Mouse (Mus musculus): ENCODE measurements around the gene Ppp6r1. TPM values are rescaled to one million over a fixed set of nuclear protein-coding genes. Genes with fewer than 3 reads are reported as not detected.

Gene Ppp6r1
- polyA plus RNA-seq, 1 experiment from 2014 or later, result 9.2 TPM

GRCm38 (mm10) chr7:4674114-4674731 is 15.4 kb upstream of the Ppp6r1 start:
- H3K27ac ChIP-seq, result no peak overlapping the region
- no peak overlapping the region for H3K4me2 ChIP-seq
- H3K36me3 ChIP-seq, result peaks cover 20% of the 10 kb centered on the region
- no peak overlapping the region for H3K9ac ChIP-seq
- ATAC-seq (ENCODE audit: borderline replicate concordance, extremely low read depth, low FRiP score, low TSS enrichment), result no peak
- H3K4me1 ChIP-seq, result peaks cover 6% of the 10 kb centered on the region; the same call in 1 of the 2 replicates
- no peaks in the 10 kb centered on the region for H3K27me3 ChIP-seq
- H3K9me3 ChIP-seq, result no peaks in the 10 kb centered on the region
- H3K4me3 ChIP-seq, result no peak overlapping the region
- 87% methylated on average over 12 of the region's 12 CpGs for WGBS

GRCm38 (mm10) chr7:4671956-4672355 is 13.1 kb upstream of the Ppp6r1 start:
- Histone ChIP-seq H3K9ac (no peak overlapping the region), H3K4me3 (no peak overlapping the region), H3K4me2 (no peak overlapping the region), H3K36me3 (peaks cover 30% of the 10 kb centered on the region), H3K4me1 (peaks cover 6% of the 10 kb centered on the region; the same call in 1 of the 2 replicates), H3K27me3 (no peaks in the 10 kb centered on the region), H3K27ac (peak overlapping the region; percentile 64), H3K9me3 (no peaks in the 10 kb centered on the region)
- 53% methylated on average over 4 of the region's 4 CpGs for WGBS
- peak; percentile 88 for ATAC-seq (ENCODE audit: borderline replicate concordance, extremely low read depth, low FRiP score, low TSS enrichment)

DNA sequence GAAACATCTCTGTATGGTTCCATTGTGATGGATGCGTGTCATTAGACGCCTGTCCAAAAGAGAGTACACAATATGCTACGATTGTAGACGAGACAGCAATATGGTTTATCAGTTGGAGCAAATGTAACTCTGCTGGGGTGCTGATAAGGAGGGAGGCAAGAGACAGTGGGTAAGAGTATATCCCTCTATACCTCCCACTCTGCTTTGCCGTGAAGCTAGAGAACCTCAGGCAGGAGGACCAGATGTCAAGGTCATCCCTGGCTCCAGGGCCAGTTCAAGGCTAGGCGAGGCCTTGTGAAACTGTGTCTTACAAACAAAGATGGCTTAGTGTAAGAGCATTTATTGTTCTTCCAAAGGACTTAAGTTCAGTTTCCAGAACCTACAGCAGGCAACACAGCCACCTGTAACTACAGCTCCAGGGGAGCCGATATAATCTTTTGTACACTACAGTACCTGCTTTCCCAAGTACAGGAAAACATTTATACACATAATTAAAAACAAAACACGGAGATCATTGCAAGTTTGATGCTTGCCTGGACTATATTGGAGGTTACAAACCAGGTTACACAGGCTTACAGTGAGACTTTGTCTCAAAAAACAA is 11.9 kb upstream of the Ppp6r1 start:
- Histone ChIP-seq H3K36me3 (peaks cover 34% of the 10 kb centered on the region), H3K9me3 (no peaks in the 10 kb centered on the region), H3K4me3 (no peak overlapping the region), H3K27ac (no peak overlapping the region), H3K4me2 (no peak overlapping the region), H3K27me3 (no peaks in the 10 kb centered on the region), H3K9ac (no peak overlapping the region), H3K4me1 (peaks cover 6% of the 10 kb centered on the region; the same call in 1 of the 2 replicates)
- WGBS, result 88% methylated on average over 8 of the region's 8 CpGs
- ATAC-seq (ENCODE audit: borderline replicate concordance, extremely low read depth, low FRiP score, low TSS enrichment), result no peak

DNA sequence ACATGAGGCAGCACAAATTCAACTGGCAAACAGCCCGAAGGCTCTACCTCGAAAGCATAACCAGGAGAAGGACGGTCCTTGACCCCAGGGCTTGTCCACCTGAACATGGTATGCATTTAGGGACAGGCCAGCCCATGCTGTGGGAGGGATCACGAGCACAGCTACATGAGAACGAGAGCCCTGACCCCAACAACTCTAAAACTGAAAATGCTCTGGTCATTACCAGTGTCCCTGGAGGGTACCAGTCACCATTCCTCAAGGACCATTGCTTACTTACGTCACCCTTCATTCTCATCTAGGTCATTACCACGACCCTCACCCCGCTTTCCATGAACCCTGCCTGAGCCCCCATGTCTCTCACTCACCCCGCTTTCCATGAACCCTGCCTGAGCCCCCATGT is 10.3 kb upstream of the Ppp6r1 start:
- Histone ChIP-seq H3K4me3 (no peak overlapping the region), H3K4me2 (no peak overlapping the region), H3K9ac (no peak overlapping the region), H3K9me3 (no peaks in the 10 kb centered on the region), H3K4me1 (peaks cover 6% of the 10 kb centered on the region; the same call in 1 of the 2 replicates), H3K27me3 (no peaks in the 10 kb centered on the region), H3K27ac (no peak overlapping the region), H3K36me3 (peaks cover 33% of the 10 kb centered on the region)
- WGBS, result 96% methylated on average over 9 of the region's 9 CpGs
- no peak for ATAC-seq (ENCODE audit: borderline replicate concordance, extremely low read depth, low FRiP score, low TSS enrichment)

GRCm38 (mm10) chr7:4668506-4668905 is 9.7 kb upstream of the Ppp6r1 start:
- 91% methylated on average over 8 of the region's 8 CpGs for WGBS
- no peak overlapping the region for H3K4me2 ChIP-seq
- peaks cover 38% of the 10 kb centered on the region for H3K36me3 ChIP-seq
- no peaks in the 10 kb centered on the region for H3K9me3 ChIP-seq
- no peak overlapping the region for H3K4me3 ChIP-seq
- no peak for ATAC-seq (ENCODE audit: borderline replicate concordance, extremely low read depth, low FRiP score, low TSS enrichment)
- H3K4me1 ChIP-seq, result peaks cover 6% of the 10 kb centered on the region; the same call in 1 of the 2 replicates
- no peaks in the 10 kb centered on the region for H3K27me3 ChIP-seq
- no peak overlapping the region for H3K27ac ChIP-seq
- H3K9ac ChIP-seq, result no peak overlapping the region

GRCm38 (mm10) chr7:4666871-4667270 is 8.1 kb upstream of the Ppp6r1 start:
- no peak overlapping the region for H3K4me2 ChIP-seq
- no peak overlapping the region for H3K4me3 ChIP-seq
- no peaks in the 10 kb centered on the region for H3K9me3 ChIP-seq
- 97% methylated on average over 5 of the region's 5 CpGs for WGBS
- H3K36me3 ChIP-seq, result peaks cover 42% of the 10 kb centered on the region
- H3K27ac ChIP-seq, result no peak overlapping the region
- no peak for ATAC-seq (ENCODE audit: borderline replicate concordance, extremely low read depth, low FRiP score, low TSS enrichment)
- H3K4me1 ChIP-seq, result peaks cover 6% of the 10 kb centered on the region; the same call in 1 of the 2 replicates
- no peaks in the 10 kb centered on the region for H3K27me3 ChIP-seq
- no peak overlapping the region for H3K9ac ChIP-seq

GRCm38 (mm10) chr7:4663742-4664141 is 4.9 kb upstream of the Ppp6r1 start:
- Histone ChIP-seq H3K4me1 (peaks cover 12% of the 10 kb centered on the region), H3K4me3 (no peak overlapping the region), H3K36me3 (peaks cover 31% of the 10 kb centered on the region), H3K9ac (no peak overlapping the region), H3K27me3 (no peaks in the 10 kb centered on the region), H3K4me2 (no peak overlapping the region), H3K27ac (no peak overlapping the region), H3K9me3 (no peaks in the 10 kb centered on the region)
- no peak for ATAC-seq (ENCODE audit: borderline replicate concordance, extremely low read depth, low FRiP score, low TSS enrichment)
- WGBS, result 81% methylated on average over 2 of the region's 2 CpGs

- ATAC-seq (ENCODE audit: borderline replicate concordance, extremely low read depth, low FRiP score, low TSS enrichment), result no peak
- no peak overlapping the region for H3K4me2 ChIP-seq
- 67% methylated on average over 8 of the region's 8 CpGs for WGBS
- H3K27me3 ChIP-seq, result no peaks in the 10 kb centered on the region
- no peaks in the 10 kb centered on the region for H3K9me3 ChIP-seq
- peaks cover 26% of the 10 kb centered on the region for H3K36me3 ChIP-seq
- peaks cover 12% of the 10 kb centered on the region for H3K4me1 ChIP-seq
- H3K27ac ChIP-seq, result no peak overlapping the region
- H3K4me3 ChIP-seq, result no peak overlapping the region
- H3K9ac ChIP-seq, result no peak overlapping the region
Measured at GRCm38 (mm10) chr7:4663179-4663578, 4.4 kb upstream of the Ppp6r1 start.

DNA sequence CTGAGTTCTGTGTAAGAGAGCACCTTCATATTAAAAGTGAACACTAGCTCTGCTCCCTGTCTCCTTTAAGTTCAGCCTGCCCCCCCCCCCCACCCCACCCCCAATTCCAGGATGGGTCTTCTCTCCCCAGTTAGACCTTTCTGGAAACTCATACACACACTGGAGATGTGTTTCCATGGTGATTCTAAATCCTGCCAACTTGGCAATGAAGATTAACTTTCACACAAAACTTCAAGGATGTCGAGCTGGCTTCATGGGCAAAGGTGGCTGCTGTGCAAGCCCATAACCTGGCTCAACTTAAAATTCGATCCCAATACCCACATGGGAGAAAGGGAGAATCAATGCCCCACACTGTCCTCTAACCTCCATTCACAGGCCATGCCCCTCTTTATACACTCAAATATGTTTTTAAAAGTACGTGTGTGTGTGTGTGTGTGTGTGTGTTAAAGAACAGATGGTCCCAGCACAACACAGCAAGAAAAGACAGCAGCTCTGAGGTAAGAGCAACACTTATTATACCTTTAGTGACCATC is 1.2 kb upstream of the Ppp6r1 start:
- WGBS, result 54% methylated on average over 3 of the region's 3 CpGs
- peak overlapping the region; percentile 93 for H3K27ac ChIP-seq
- H3K9me3 ChIP-seq, result no peaks in the 10 kb centered on the region
- H3K4me2 ChIP-seq, result peak overlapping the region; percentile 86
- H3K4me1 ChIP-seq, result peaks cover 41% of the 10 kb centered on the region
- peak overlapping the region; percentile 58 for H3K9ac ChIP-seq
- no peak for ATAC-seq (ENCODE audit: borderline replicate concordance, extremely low read depth, low FRiP score, low TSS enrichment)
- H3K4me3 ChIP-seq, result peak overlapping the region; percentile 96
- peaks cover 13% of the 10 kb centered on the region for H3K36me3 ChIP-seq
- no peaks in the 10 kb centered on the region for H3K27me3 ChIP-seq

DNA sequence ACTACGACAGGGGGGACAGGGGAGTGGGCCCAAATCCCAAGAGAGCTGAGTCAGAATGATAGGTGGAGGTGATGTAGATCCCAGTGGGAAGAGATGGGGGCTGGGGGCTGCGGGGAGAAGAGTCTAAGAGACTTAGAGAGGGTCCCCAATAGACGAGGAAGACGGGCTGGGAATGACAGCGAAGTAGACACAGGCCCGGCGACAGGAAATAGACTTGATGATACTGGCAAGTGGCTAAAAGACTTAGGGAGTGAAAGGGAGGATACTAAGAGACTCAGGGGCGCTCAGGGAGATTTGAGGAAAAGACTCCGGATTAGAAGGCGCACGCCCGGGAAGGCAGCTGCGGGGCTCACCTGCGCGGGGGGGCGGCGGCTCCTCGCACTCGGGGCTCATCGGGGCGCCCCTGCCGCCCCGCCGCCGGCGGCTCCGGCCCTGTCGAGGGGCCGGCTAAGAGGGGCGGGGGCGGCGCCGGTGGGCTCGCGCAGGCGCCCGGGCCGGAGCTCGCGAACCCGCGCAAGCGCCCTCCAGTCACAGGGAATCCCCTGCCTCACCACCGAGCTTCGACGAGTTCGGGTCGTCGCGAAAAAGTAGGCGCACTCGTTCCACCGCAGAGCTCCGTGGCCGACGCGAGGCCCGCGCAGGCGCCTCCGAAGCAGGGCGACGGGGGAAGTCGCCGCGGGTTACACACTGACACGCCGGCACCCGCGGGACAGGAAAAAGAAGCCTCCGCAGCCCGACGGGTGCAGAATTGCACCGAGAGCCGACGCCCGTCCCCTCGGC is 501 bp downstream of the Ppp6r1 start:
- peak overlapping the region; percentile 93 for H3K27ac ChIP-seq
- no peaks in the 10 kb centered on the region for H3K27me3 ChIP-seq
- peak overlapping the region; percentile 86 for H3K4me2 ChIP-seq
- peak; percentile 60 for ATAC-seq (ENCODE audit: borderline replicate concordance, extremely low read depth, low FRiP score, low TSS enrichment)
- peak overlapping the region; percentile 98 for H3K9ac ChIP-seq
- H3K4me1 ChIP-seq, result peaks cover 49% of the 10 kb centered on the region
- peaks cover 3% of the 10 kb centered on the region; the same call in 1 of the 2 replicates for H3K36me3 ChIP-seq
- peak overlapping the region; percentile 96 for H3K4me3 ChIP-seq
- WGBS, result under 1% methylated on average over 41 of the region's 78 CpGs
- no peaks in the 10 kb centered on the region for H3K9me3 ChIP-seq

DNA sequence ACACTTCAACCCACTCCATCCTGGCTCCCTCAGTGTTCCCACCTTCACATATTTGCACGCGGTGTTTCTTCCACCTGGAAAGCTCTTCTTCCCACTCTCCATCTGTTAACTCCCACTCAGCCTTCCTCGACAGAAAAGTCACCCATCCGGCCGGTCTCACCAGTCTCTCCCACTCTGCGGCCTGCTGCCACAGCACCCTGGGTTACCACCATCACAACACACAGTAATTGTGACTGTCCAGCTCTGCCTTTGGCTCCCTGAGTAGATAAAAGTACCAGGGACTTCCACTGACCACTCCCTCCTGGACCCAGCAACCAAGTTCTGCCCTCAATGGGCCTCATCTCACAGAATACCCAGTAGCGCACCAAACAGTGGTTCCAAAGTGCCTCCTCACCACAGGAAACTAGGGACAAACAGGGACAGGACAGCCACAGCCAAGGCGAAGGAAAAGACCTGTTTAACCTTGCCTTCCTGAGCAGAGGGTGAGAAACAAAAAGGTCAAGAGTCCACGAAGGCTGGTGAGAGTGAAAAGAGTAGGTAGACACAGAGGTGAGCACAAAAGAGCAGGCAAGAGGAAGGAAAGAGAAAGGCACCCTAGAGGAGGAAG is 1.2 kb downstream of the Ppp6r1 start:
- Histone ChIP-seq H3K4me1 (peaks cover 49% of the 10 kb centered on the region), H3K9me3 (no peaks in the 10 kb centered on the region)
- 26% methylated on average over 9 of the region's 9 CpGs for WGBS

More for the DNA sequence above, 1.2 kb downstream of the Ppp6r1 start:
- Histone ChIP-seq H3K4me3 (peak overlapping the region; percentile 96), H3K27me3 (no peaks in the 10 kb centered on the region), H3K4me2 (peak overlapping the region; percentile 86), H3K9ac (peak overlapping the region; percentile 98), H3K36me3 (no peaks in the 10 kb centered on the region), H3K27ac (peak overlapping the region; percentile 93)
- ATAC-seq (ENCODE audit: borderline replicate concordance, extremely low read depth, low FRiP score, low TSS enrichment), result no peak
